Mouse (Mus musculus) kidney, adult 2 months (tissue): Measurements from ENCODE around the gene Vasn.

Source experiments
- CTCF ChIP-seq: fragments of 200-500 bp; conservative IDR thresholded peaks from 2 replicates; pipeline ENCODE4 v1.5.1; 2011; ENCODE audit warnings: low read depth, mild to moderate bottlenecking, control low read depth, low read length, moderate library complexity, mixed read lengths; ENCODE audit not compliant: insufficient read depth, insufficient read length
- POLR2A ChIP-seq: fragments of 200-500 bp; IDR thresholded peaks from one replicate; pipeline ENCODE4 v1.6.1; 2011; ENCODE audit warnings: low read depth, low read length, control low read depth

GRCm38 (mm10) chr16:4596141-4596728 lies 43.5 kb upstream of the Vasn start:
- TF ChIP-seq CTCF (no peak), POLR2A (no peak)
